Mouse (Mus musculus): Measurements from ENCODE around the gene Dcaf6.

DNA sequence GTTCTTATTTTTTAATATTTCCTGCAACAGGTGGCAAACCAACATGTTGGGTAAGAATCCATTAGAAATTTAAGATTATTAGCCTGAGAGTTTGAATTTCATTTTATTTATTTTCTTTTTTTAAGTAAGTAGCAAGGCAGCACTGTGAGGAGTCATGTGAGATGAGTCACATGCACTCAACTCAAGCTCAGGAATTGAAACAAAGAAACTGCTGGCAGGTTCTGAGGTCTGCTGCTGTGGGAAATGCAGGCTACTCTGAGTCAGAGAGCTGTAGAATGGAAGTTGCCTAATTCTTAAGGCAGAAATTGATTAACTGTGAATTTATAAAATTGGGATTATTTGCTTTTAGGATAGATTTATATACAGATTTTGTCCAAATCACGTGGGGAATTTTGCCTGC, 27.4 kb downstream of the Dcaf6 start:
- TF ChIP-seq CTCF (IDR thresholded peaks at IDR 0.05; ENCODE audit: extremely low read depth, insufficient read length, insufficient replicate concordance, low read depth, low read length), result no peak
- TF ChIP-seq POLR2A (IDR thresholded peaks at IDR 0.05; ENCODE audit: low read depth, low read length), result no peak

Data from small intestine, adult 2 months (tissue).